Mouse (Mus musculus) intestine, embryonic 16.5 days (tissue): ENCODE measurements at regions not wholly inside any gene's neighbourhood (a gene's known extent, or its start where the extent isn't known, plus 50 kb on each side); places are given as distances from the start of the nearest gene placed in this dataset.
A peak's percentile ranks its signal among the peaks of the same experiment; 100 is the strongest.

Source experiments
- ATAC-seq: fragments of 200-750 bp; cut with Nextera tagmentation; 2 replicates; pipeline ENCODE4 v1.8.0; 2017; ENCODE audit warnings: moderate TSS enrichment, moderate library complexity
- H3K27ac ChIP-seq: fragments of 300-500 bp; sonication (generic); 2 replicates; pipeline ENCODE4 v1.5.1; 2014; ENCODE audit warnings: mild to moderate bottlenecking, low read length
- H3K27me3 ChIP-seq: fragments of 300-500 bp; sonication (generic); replicated peaks from 2 replicates; pipeline ENCODE4 v1.6.1; 2014; ENCODE audit warnings: low read length, control low read depth, mixed read lengths; ENCODE audit not compliant: control insufficient read depth, insufficient read depth
- H3K36me3 ChIP-seq: fragments of 300-500 bp; sonication (generic); 2 replicates; pipeline ENCODE4 v1.6.1; 2014; ENCODE audit warnings: low read length, control low read depth; ENCODE audit not compliant: control insufficient read depth, insufficient read depth
- H3K4me1 ChIP-seq: fragments of 300-500 bp; sonication (generic); 2 replicates; pipeline ENCODE4 v1.6.1; 2014; ENCODE audit warnings: low read length, control low read depth, mixed read lengths; ENCODE audit not compliant: control insufficient read depth, insufficient read depth
- H3K4me2 ChIP-seq: fragments of 300-500 bp; sonication (generic); 2 replicates; pipeline ENCODE4 v1.6.1; 2014; ENCODE audit warnings: low read depth, low read length, control low read depth
- H3K4me3 ChIP-seq: fragments of 300-500 bp; sonication (generic); 2 replicates; pipeline ENCODE4 v1.5.1; 2014; ENCODE audit warnings: mild to moderate bottlenecking, low read length
- H3K9ac ChIP-seq: fragments of 300-500 bp; sonication (generic); 2 replicates; pipeline ENCODE4 v1.6.1; 2014; ENCODE audit warnings: low read depth, low read length
- H3K9me3 ChIP-seq: fragments of 300-500 bp; sonication (generic); 2 replicates; pipeline ENCODE4 v1.6.1; 2016; ENCODE audit warnings: low read length, control low read depth; ENCODE audit not compliant: control insufficient read depth
- WGBS: fragments of 180-500 bp; shearing (Covaris S2); extraction: QIAGEN DNeasy Blood & Tissue Kit; methylation state at CpG from one replicate; pipeline ENCODE4 v1.1.7; 2014; 5-methylcytosine and 5-hydroxymethylcytosine counted together

GRCm38 (mm10) chr14:120134346-120135008 is 92.2 kb upstream of the Oxgr1 start:
- H3K4me1 ChIP-seq, result 0 out of 2 replicates have a peak, but pooled peaks cover 3% of the 10 kb centered on the region
- H3K27ac ChIP-seq, result no peak overlapping the region
- no peak overlapping the region for H3K9ac ChIP-seq
- H3K27me3 ChIP-seq, result no peaks in the 10 kb centered on the region
- no peaks in the 10 kb centered on the region for H3K9me3 ChIP-seq
- H3K4me2 ChIP-seq, result no peak overlapping the region
- H3K36me3 ChIP-seq, result no peaks in the 10 kb centered on the region
- no peak for ATAC-seq
- H3K4me3 ChIP-seq, result no peak overlapping the region
- WGBS, result 83% methylated on average over 6 of the region's 6 CpGs

- H3K9me3 ChIP-seq, result no peaks in the 10 kb centered on the region
- WGBS, result 58% methylated on average over 5 of the region's 5 CpGs
- no peak overlapping the region for H3K27ac ChIP-seq
- H3K4me2 ChIP-seq, result no peak overlapping the region
- no peaks in the 10 kb centered on the region for H3K36me3 ChIP-seq
- no peak overlapping the region for H3K9ac ChIP-seq
- H3K4me3 ChIP-seq, result no peak overlapping the region
- no peak for ATAC-seq
- no peaks in the 10 kb centered on the region for H3K27me3 ChIP-seq
- 0 out of 2 replicates have a peak, but pooled peaks cover 3% of the 10 kb centered on the region for H3K4me1 ChIP-seq
Measured at GRCm38 (mm10) chr14:120135198-120135597, 93.0 kb upstream of the Oxgr1 start.

- WGBS, result 91% methylated on average over 8 of the region's 8 CpGs
- no peak for ATAC-seq
- no peaks in the 10 kb centered on the region for H3K36me3 ChIP-seq
- H3K4me3 ChIP-seq, result no peak overlapping the region
- H3K27me3 ChIP-seq, result no peaks in the 10 kb centered on the region
- H3K9ac ChIP-seq, result no peak overlapping the region
- no peaks in the 10 kb centered on the region for H3K9me3 ChIP-seq
- no peak overlapping the region for H3K27ac ChIP-seq
- H3K4me1 ChIP-seq, result 0 out of 2 replicates have a peak, but pooled peaks cover 3% of the 10 kb centered on the region
- no peak overlapping the region for H3K4me2 ChIP-seq
Measured at GRCm38 (mm10) chr14:120136736-120137135, 94.5 kb upstream of the Oxgr1 start.

GRCm38 (mm10) chr14:120137680-120138136 is 95.5 kb upstream of the Oxgr1 start:
- Histone ChIP-seq H3K4me3 (peak overlapping the region; percentile 27), H3K4me2 (peak overlapping the region; percentile 48), H3K9me3 (no peaks in the 10 kb centered on the region), H3K9ac (peak overlapping the region; percentile 31; the same call in 1 of the 2 replicates), H3K27me3 (no peaks in the 10 kb centered on the region), H3K27ac (peak overlapping the region; percentile 74; the same call in 1 of the 2 replicates), H3K36me3 (no peaks in the 10 kb centered on the region), H3K4me1 (0 out of 2 replicates have a peak, but pooled peaks cover 3% of the 10 kb centered on the region)
- ATAC-seq, result peak; percentile 96
- under 1% methylated on average over 21 of the region's 21 CpGs for WGBS

- Histone ChIP-seq H3K36me3 (no peaks in the 10 kb centered on the region), H3K4me3 (no peak overlapping the region), H3K27ac (no peak overlapping the region), H3K4me1 (0 out of 2 replicates have a peak, but pooled peaks cover 3% of the 10 kb centered on the region), H3K9me3 (no peaks in the 10 kb centered on the region), H3K9ac (no peak overlapping the region), H3K27me3 (no peaks in the 10 kb centered on the region), H3K4me2 (no peak overlapping the region)
- no peak for ATAC-seq
- WGBS, result 74% methylated on average over 5 of the region's 5 CpGs
Measured at GRCm38 (mm10) chr14:120138546-120138945, 96.3 kb upstream of the Oxgr1 start.

- ATAC-seq, result no peak
- Histone ChIP-seq H3K4me3 (no peak overlapping the region), H3K36me3 (no peaks in the 10 kb centered on the region), H3K27ac (no peak overlapping the region), H3K27me3 (no peaks in the 10 kb centered on the region), H3K9me3 (no peaks in the 10 kb centered on the region), H3K4me1 (0 out of 2 replicates have a peak, but pooled peaks cover 3% of the 10 kb centered on the region), H3K4me2 (no peak overlapping the region), H3K9ac (no peak overlapping the region)
- 94% methylated on average over 14 of the region's 14 CpGs for WGBS
Measured at GRCm38 (mm10) chr14:120139256-120139655, 97.0 kb upstream of the Oxgr1 start.

- no peak overlapping the region for H3K4me3 ChIP-seq
- no peaks in the 10 kb centered on the region for H3K9me3 ChIP-seq
- no peaks in the 10 kb centered on the region for H3K27me3 ChIP-seq
- no peak overlapping the region for H3K4me2 ChIP-seq
- H3K9ac ChIP-seq, result no peak overlapping the region
- WGBS, result 91% methylated on average over 16 of the region's 16 CpGs
- H3K27ac ChIP-seq, result no peak overlapping the region
- H3K36me3 ChIP-seq, result no peaks in the 10 kb centered on the region
- H3K4me1 ChIP-seq, result 0 out of 2 replicates have a peak, but pooled peaks cover 3% of the 10 kb centered on the region
- no peak for ATAC-seq
Measured at GRCm38 (mm10) chr14:120139671-120140071, 97.4 kb upstream of the Oxgr1 start.

GRCm38 (mm10) chr14:120140211-120140610 is 98.0 kb upstream of the Oxgr1 start:
- no peak overlapping the region for H3K4me2 ChIP-seq
- no peak overlapping the region for H3K27ac ChIP-seq
- 94% methylated on average over 8 of the region's 8 CpGs for WGBS
- H3K36me3 ChIP-seq, result no peaks in the 10 kb centered on the region
- no peak overlapping the region for H3K9ac ChIP-seq
- no peak overlapping the region for H3K4me3 ChIP-seq
- H3K27me3 ChIP-seq, result no peaks in the 10 kb centered on the region
- ATAC-seq, result no peak
- no peaks in the 10 kb centered on the region for H3K9me3 ChIP-seq
- H3K4me1 ChIP-seq, result 0 out of 2 replicates have a peak, but pooled peaks cover 3% of the 10 kb centered on the region

GRCm38 (mm10) chr14:120140791-120141747 is 98.8 kb upstream of the Oxgr1 start:
- H3K4me3 ChIP-seq, result no peak overlapping the region
- no peaks in the 10 kb centered on the region for H3K27me3 ChIP-seq
- no peak overlapping the region for H3K4me2 ChIP-seq
- no peaks in the 10 kb centered on the region for H3K9me3 ChIP-seq
- no peaks in the 10 kb centered on the region for H3K36me3 ChIP-seq
- no peak for ATAC-seq
- no peak overlapping the region for H3K9ac ChIP-seq
- 0 out of 2 replicates have a peak, but pooled peaks cover 3% of the 10 kb centered on the region for H3K4me1 ChIP-seq
- H3K27ac ChIP-seq, result no peak overlapping the region
- WGBS, result 65% methylated on average over 14 of the region's 14 CpGs
